Mouse (Mus musculus) thymus, adult 2 months (tissue): ENCODE measurements around the gene Cdk20. TPM values are rescaled to one million over a fixed set of nuclear protein-coding genes. Genes with fewer than 3 reads are reported as not detected.

Experiments used
- DNase-seq: peaks from one replicate; pipeline ENCODE4 v3.0.0; 2021
- H3K27ac ChIP-seq: fragments of 200-500 bp; 2 replicates; pipeline ENCODE4 v1.5.1; 2012; ENCODE audit warnings: low read length, control low read depth; ENCODE audit not compliant: control insufficient read depth, insufficient read depth
- H3K27me3 ChIP-seq: fragments of 200-500 bp; 2 replicates; pipeline ENCODE4 v1.6.1; 2012; ENCODE audit warnings: mild to moderate bottlenecking, low read length, moderate library complexity, mixed read lengths; ENCODE audit not compliant: control insufficient read depth, insufficient read depth
- H3K36me3 ChIP-seq: fragments of 200-500 bp; 2 replicates; pipeline ENCODE4 v1.6.1; 2012; ENCODE audit warnings: mild to moderate bottlenecking, low read length, moderate library complexity; ENCODE audit not compliant: control insufficient read depth, insufficient read depth
- H3K4me1 ChIP-seq: fragments of 200-500 bp; replicated peaks from 2 replicates; pipeline ENCODE4 v1.6.1; 2012; ENCODE audit warnings: low read length; ENCODE audit not compliant: control insufficient read depth, insufficient read depth
- H3K4me3 ChIP-seq: fragments of 200-500 bp; 2 replicates; pipeline ENCODE4 v1.5.1; 2012; ENCODE audit warnings: mild to moderate bottlenecking, low read length, control low read depth, moderate library complexity; ENCODE audit not compliant: control insufficient read depth, insufficient read depth
- CTCF ChIP-seq: fragments of 200-500 bp; IDR thresholded peaks from 2 replicates; pipeline ENCODE4 v1.5.1; 2012; ENCODE audit warnings: mild to moderate bottlenecking, control low read depth, low read length, moderate library complexity, borderline replicate concordance; ENCODE audit not compliant: control insufficient read depth, poor library complexity, insufficient read depth; ENCODE audit errors: extremely low read depth
- POLR2A ChIP-seq: fragments of 200-500 bp; IDR thresholded peaks from 2 replicates; pipeline ENCODE4 v1.6.1; 2012; ENCODE audit warnings: mild to moderate bottlenecking, low read length, control low read depth, moderate library complexity; ENCODE audit not compliant: control insufficient read depth, poor library complexity, insufficient read depth; ENCODE audit errors: extremely low read depth
- WGBS: fragments of 180-500 bp; shearing (Covaris S2); methylation state at CpG from one replicate; pipeline ENCODE4 v1.1.7; 2018; 5-methylcytosine and 5-hydroxymethylcytosine counted together
- polyA plus RNA-seq: library from polyadenylated mRNA; depleted of rRNA; stranded (reverse); fragments of >200 nt; gene quantifications from 2 replicates; pipeline ENCODE4 v1.2.3, GENCODE M21; 2012

The Cdk20 gene
- polyA plus RNA-seq, 1 experiment, result 128 TPM

DNA sequence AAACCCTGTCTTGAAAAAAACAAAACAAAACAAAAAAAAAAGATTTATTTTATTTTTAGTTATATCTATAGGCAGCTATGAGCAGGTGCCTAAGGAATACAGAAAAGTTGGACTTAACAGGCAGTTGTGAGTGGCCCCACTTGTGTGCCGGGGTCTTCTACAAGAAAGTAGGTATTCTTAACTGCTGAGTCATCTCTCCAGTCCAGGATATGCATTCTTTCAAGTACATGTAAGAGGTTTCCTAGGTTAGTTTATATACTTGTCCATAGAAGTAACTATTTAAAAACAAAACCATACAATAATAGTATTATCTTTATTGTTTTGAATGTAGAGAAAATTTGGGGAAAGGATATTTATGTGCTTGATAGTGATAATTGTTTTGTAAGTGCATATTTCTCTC is 11.3 kb upstream of the Cdk20 start:
- no peak overlapping the region for H3K27ac ChIP-seq
- H3K4me3 ChIP-seq, result no peak overlapping the region
- DNase-seq, result no peak
- H3K36me3 ChIP-seq, result no peaks in the 10 kb centered on the region
- TF ChIP-seq CTCF (no peak), POLR2A (no peak)
- peaks cover 16% of the 10 kb centered on the region for H3K4me1 ChIP-seq
- 41% methylated on average over 1 of the region's 1 CpGs for WGBS
- no peaks in the 10 kb centered on the region for H3K27me3 ChIP-seq

DNA sequence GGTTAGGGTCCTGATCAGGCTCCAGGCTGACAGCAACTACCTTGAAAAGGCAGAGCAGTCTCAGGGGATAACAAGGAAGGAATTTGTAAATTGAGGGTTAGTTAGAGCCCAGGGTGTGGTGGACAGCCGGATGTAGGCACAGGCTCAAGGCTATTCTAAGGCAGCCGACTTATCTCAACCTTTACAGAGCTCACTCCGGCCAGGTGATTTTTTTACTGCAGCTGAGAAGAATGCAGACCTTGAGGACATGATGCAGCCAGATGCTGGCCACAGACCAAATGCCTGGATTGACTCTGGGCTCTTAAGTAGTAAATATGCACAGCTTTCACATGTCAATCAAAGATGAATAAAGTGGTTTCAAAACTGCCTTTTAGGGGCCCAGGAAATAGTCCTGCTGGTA is 10.7 kb upstream of the Cdk20 start:
- 91% methylated on average over 3 of the region's 3 CpGs for WGBS
- no peaks in the 10 kb centered on the region for H3K27me3 ChIP-seq
- no peaks in the 10 kb centered on the region for H3K36me3 ChIP-seq
- peaks cover 16% of the 10 kb centered on the region for H3K4me1 ChIP-seq
- DNase-seq, result no peak
- H3K27ac ChIP-seq, result no peak overlapping the region
- TF ChIP-seq POLR2A (no peak), CTCF (no peak)
- no peak overlapping the region for H3K4me3 ChIP-seq

DNA sequence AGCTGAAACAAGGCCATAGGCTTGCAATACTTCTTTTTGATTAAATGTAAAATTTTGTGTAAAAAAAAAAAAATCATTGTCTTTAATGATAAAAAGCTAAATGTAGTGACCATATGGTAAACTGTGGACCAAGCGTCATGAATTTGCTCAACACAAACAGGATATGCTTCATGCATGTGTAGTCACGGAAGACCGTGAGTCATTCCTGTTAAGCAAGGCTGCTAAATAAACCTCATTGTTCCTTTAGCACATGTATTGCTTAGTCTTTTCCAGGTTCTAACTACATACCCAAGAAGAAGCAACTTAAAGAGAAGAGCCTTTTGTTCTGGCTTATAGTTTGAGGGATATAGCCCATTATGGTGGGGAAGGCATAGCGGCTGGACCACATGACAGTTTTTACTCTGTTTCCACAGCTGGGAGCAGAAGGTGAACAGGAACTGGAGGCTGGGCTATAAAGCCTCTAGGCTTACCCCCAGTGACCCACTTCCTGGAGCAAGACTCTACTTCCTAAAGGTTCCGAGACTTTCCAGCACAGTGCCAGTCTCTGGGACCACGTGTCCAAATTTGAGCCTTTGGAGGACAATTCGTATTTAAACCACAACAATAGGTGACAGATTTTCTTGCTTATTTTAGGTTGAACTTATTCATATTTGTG is 10.0 kb upstream of the Cdk20 start:
- peak overlapping the region; percentile 54 for H3K27ac ChIP-seq
- peak; percentile 45 for DNase-seq
- no peak overlapping the region for H3K4me3 ChIP-seq

DNA sequence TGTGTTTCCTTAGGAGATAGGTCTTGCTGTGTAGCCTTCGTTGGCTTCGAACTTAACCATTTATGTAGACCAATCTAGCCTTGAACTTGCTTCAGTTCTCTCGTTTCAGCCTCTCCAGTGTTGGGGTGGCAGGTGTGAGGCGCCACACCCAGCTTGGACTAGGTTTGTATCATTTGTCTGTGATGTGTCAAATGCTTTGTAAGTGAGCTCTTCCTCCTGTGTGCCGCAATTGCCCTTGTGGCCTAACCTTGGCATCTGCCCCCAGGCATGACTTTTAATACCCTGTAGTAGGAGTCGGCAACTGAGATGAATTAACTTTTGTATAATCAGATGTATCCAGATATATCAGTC is 9.5 kb upstream of the Cdk20 start:
- H3K27ac ChIP-seq, result peak overlapping the region; percentile 54
- no peaks in the 10 kb centered on the region for H3K27me3 ChIP-seq
- peaks cover 13% of the 10 kb centered on the region for H3K4me1 ChIP-seq
- TF ChIP-seq CTCF (no peak), POLR2A (no peak)
- WGBS, result 75% methylated on average over 6 of the region's 6 CpGs
- H3K36me3 ChIP-seq, result no peaks in the 10 kb centered on the region
- DNase-seq, result no peak
- H3K4me3 ChIP-seq, result no peak overlapping the region

More for the DNA sequence above, 10.0 kb upstream of the Cdk20 start:
- Histone ChIP-seq H3K27me3 (no peaks in the 10 kb centered on the region), H3K36me3 (no peaks in the 10 kb centered on the region), H3K4me1 (peaks cover 16% of the 10 kb centered on the region)
- no peak for TF ChIP-seq CTCF
- TF ChIP-seq POLR2A, result no peak
- 66% methylated on average over 7 of the region's 7 CpGs for WGBS

DNA sequence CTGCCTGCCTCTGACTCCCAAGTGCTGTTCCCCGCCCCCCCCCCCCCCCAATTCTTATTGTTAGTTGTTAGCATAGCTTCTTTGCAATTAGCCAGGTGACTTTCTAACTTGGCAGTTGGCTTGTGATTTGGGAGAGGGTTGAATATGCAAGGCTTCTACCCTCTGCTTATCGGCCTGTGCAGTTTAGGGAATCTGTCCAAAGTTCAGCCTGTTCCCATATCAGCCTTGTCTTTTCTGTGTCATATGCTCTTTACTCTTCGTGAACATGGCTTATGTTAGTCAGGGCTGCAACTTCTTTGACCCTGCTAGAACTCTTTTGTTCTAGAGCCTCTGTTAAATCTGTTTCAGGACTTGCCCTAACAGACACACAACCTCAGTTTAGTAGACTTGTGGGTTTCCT is 7.8 kb upstream of the Cdk20 start:
- H3K4me1 ChIP-seq, result peaks cover 13% of the 10 kb centered on the region
- WGBS, result 98% methylated on average over 3 of the region's 3 CpGs
- TF ChIP-seq POLR2A, result no peak
- no peak for TF ChIP-seq CTCF
- H3K27me3 ChIP-seq, result no peaks in the 10 kb centered on the region
- no peak for DNase-seq
- H3K4me3 ChIP-seq, result no peak overlapping the region
- H3K27ac ChIP-seq, result no peak overlapping the region
- no peaks in the 10 kb centered on the region for H3K36me3 ChIP-seq

DNA sequence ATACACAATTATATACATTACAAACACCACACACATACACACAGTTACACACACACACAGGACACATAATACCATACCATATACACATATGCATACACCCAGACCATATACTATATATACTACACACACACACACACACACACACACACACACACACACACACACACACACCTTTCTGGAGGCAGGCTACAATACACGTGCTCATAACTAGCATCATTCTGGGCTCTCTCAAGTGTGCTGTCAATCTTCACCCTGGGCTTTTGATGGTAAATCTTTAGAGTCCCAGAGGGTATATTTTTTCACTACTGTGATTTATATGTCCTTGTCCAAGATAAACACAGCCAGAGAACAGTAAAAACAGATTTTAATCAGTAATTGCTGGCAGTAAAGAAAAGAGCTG is 6.8 kb upstream of the Cdk20 start:
- no peaks in the 10 kb centered on the region for H3K36me3 ChIP-seq
- TF ChIP-seq CTCF (no peak), POLR2A (no peak)
- WGBS, result 76% methylated on average over 1 of the region's 1 CpGs
- no peaks in the 10 kb centered on the region for H3K27me3 ChIP-seq
- no peak overlapping the region for H3K27ac ChIP-seq
- no peak overlapping the region for H3K4me3 ChIP-seq
- H3K4me1 ChIP-seq, result peaks cover 11% of the 10 kb centered on the region
- no peak for DNase-seq

DNA sequence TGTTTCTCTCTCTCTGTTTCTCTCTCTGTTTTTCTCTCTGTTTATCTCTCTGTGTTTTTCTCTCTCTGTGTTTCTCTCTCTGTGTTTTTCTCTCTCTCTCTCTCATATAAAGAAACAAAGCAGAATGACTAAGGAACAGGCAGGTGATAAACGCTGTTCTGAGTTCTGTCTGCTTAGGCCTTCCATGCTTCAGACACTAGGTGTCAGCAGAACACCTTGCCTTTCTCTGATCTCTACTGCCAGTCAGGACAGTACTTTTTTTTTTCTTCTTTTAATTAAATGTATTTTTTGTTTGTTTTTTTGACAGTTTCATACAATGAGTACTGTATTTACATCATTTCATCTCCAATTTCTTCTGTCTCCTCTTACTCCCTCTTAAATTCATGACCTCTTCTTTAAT is 2.8 kb upstream of the Cdk20 start:
- TF ChIP-seq CTCF, result no peak
- 9% methylated on average over 1 of the region's 1 CpGs for WGBS
- Histone ChIP-seq H3K27me3 (no peaks in the 10 kb centered on the region), H3K4me1 (peaks cover 5% of the 10 kb centered on the region), H3K4me3 (no peak overlapping the region), H3K27ac (no peak overlapping the region), H3K36me3 (no peaks in the 10 kb centered on the region)
- DNase-seq, result no peak
